Mouse (Mus musculus): ENCODE measurements at regions not wholly inside any gene's neighbourhood (a gene's known extent, or its start where the extent isn't known, plus 50 kb on each side); places are given as distances from the start of the nearest gene placed in this dataset.

GRCm38 (mm10) chr2:168831740-168832139, 64.0 kb upstream of the Sall4 start:
- DNase-seq (ENCODE audit: low spot score) (peak; percentile 61), ATAC-seq (ENCODE audit: insufficient number of reproducible peaks, low FRiP score, low TSS enrichment, low read depth) (no peak)
- Histone ChIP-seq H3K9ac (ENCODE audit: low read length) (no peak overlapping the region), H3K36me3 (ENCODE audit: control insufficient read depth, insufficient read depth, low read length) (no peaks in the 10 kb centered on the region), H3K4me2 (ENCODE audit: low read depth, severe bottlenecking) (peak overlapping the region; percentile 8; the same call in 1 of the 2 replicates), H3K27me3 (ENCODE audit: control insufficient read depth, insufficient read depth, low read length) (no peaks in the 10 kb centered on the region), H3K9me3 (ENCODE audit: control insufficient read depth, low read length) (no peaks in the 10 kb centered on the region), H3K27ac (replicated peaks; ENCODE audit: low read depth, low read length) (peak overlapping the region; percentile 33; the same call in 1 of the 2 replicates), H3K4me3 (ENCODE audit: low read depth, low read length) (no peak overlapping the region), H3K4me1 (ENCODE audit: control insufficient read depth, insufficient read depth, low read length) (peaks cover 7% of the 10 kb centered on the region)
- WGBS, result 6% methylated on average over 14 of the region's 14 CpGs

- Histone ChIP-seq H3K4me1 (ENCODE audit: control insufficient read depth, insufficient read depth, low read length) (peaks cover 6% of the 10 kb centered on the region; the same call in 1 of the 2 replicates), H3K9ac (ENCODE audit: low read length) (no peak overlapping the region), H3K36me3 (ENCODE audit: control insufficient read depth, insufficient read depth, low read length) (no peaks in the 10 kb centered on the region), H3K4me2 (ENCODE audit: low read depth, severe bottlenecking) (no peak overlapping the region), H3K9me3 (ENCODE audit: control insufficient read depth, low read length) (no peaks in the 10 kb centered on the region), H3K27ac (replicated peaks; ENCODE audit: low read depth, low read length) (no peak overlapping the region), H3K27me3 (ENCODE audit: control insufficient read depth, insufficient read depth, low read length) (no peaks in the 10 kb centered on the region), H3K4me3 (ENCODE audit: low read depth, low read length) (no peak overlapping the region)
- WGBS, result 58% methylated on average over 10 of the region's 10 CpGs
- no peak for DNase-seq (ENCODE audit: low spot score)
- ATAC-seq (ENCODE audit: insufficient number of reproducible peaks, low FRiP score, low TSS enrichment, low read depth), result no peak
These were observed 52.9 kb upstream of the Sall4 start for GRCm38 (mm10) chr2:168820648-168821047.
